Mouse (Mus musculus) left cerebral cortex, postnatal 36 days (tissue): ENCODE measurements around the gene Pnpla1. TPM values are rescaled to one million over a fixed set of nuclear protein-coding genes. Genes with fewer than 3 reads are reported as not detected.

ENCODE experiments used
- DNase-seq, 2 experiments: peaks; one replicate each; pipeline ENCODE4 v3.0.0; 2021 to 2022; ENCODE audit warnings: low spot score in 2 of 2, mixed read lengths in 1 of 2
- intact Hi-C: fragments of 180-260 bp; cut with DNase I; formaldehyde crosslinking; loops from one replicate; pipeline ENCODE4 v1.15.1; 2025
- total RNA-seq, 2 experiments: library from RNA; stranded (reverse); gene quantifications; 2 replicates each; pipeline ENCODE4 v1.2.3; 2021

Gene Pnpla1
- total RNA-seq, 2 experiments from 2014 or later: 0.66 to 1.4 TPM

DNA sequence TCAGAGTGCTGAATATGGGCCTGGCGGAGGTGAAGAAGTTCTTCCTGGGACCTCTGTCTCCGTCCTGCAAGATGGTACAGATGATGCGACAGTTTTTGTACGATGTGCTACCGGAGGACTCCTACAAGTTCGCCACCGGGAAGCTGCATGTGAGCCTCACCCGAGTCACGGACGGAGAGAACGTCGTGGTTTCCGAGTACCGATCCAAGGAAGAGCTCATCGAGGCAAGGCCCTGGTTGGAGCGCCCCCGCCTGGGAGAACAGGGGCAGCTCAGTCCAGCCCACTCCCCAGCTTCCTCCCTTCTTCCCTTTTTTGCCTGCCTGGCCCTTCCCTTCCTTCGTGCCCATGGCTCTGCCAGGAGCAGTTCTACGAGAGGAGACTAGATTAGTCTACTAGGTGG, 18.6 kb downstream of the Pnpla1 start:
- intact Hi-C loops: loop anchor here (5.0 kb wide), 1 partner anchor 50 kb away; no protein-coding TSS in a partner anchor
- peak; percentile 25 to 48 for DNase-seq

DNA sequence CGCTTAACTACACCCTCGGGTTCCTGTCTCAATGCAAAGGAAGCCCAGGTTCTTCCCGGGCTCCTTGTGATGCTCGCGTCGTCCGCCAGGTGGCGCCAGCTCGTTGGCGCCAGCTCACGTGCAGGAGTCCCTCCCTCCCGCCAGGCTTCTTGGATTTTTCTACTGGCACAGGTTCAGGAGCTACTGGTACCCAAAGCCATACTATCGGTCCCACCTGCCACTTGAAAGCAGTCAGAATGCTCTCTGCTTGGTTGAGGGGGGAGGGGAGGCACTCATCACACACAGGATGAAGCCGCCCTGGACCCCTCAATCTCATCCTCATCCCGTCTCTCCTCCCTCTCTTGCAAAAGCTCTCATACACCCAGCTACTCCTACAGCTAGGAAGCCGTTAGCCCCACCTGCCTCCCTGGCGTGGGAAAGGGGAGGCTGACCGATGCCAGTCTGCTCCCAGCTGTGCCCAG, 21.8 kb downstream of the Pnpla1 start:
- intact Hi-C loops: loop anchor here (2.0 to 5.0 kb wide), 2 partner anchors 47 to 53 kb away; no protein-coding TSS in a partner anchor
- peak; percentile 66 to 71 for DNase-seq

GRCm38 (mm10) chr17:28882316-28882715, 24.1 kb downstream of the Pnpla1 start:
- no peak for DNase-seq
- intact Hi-C loops: no loop called here

DNA sequence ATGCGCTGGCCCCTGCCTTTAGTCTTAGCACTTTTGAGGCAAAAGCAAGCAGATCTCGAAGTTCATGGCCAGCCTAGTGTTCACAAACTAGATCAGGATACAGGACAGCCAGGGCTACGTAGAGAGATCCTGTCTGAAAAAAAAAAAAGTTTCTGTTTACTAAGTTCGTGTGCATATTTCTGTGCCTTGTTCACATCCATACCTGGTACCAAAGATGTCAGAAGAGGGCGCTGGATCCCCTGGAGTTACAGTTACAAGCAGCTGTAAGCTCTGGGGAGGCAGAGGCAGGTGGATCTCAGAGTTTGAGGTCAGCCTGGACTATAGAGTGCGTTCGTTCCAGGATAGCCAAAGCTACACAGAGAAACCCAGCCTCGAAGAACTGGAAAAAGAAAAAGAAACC, 24.6 kb downstream of the Pnpla1 start:
- DNase-seq: no peak
- intact Hi-C loops: loop anchor here (1.0 kb wide), 1 partner anchor 17 kb away; no protein-coding TSS in a partner anchor

- no peak for DNase-seq
- intact Hi-C loops: loop anchor here (1.0 kb wide), 1 partner anchor 16 kb away; no protein-coding TSS in a partner anchor
These were observed 25.8 kb downstream of the Pnpla1 start for GRCm38 (mm10) chr17:28883941-28884516.

DNA sequence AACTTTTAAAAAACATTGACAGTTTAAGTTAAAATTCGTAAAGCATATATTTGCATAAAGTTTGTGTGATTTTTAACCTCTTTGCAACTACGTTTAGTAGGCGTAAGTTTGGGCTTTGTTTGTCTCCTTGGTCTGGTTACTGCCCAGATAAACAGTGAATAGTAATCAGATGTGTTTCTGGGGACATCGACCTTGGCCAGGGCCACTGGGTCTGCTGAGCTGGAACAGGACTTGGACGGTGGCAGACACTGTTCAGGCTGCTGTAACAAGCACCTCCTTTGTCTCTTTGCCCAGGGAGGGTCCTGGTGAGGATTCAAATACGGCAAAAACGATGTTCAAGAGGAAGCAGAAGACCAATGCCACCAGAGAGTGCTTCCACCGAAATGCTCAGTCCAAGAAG, 27.0 kb downstream of the Pnpla1 start:
- intact Hi-C loops: no loop called here
- DNase-seq: no peak

- intact Hi-C loops: no loop called here
- DNase-seq: no peak
These were observed 28.1 kb downstream of the Pnpla1 start for GRCm38 (mm10) chr17:28886266-28886665.

- no peak for DNase-seq
- intact Hi-C loops: no loop called here
These were observed 36.0 kb downstream of the Pnpla1 start for GRCm38 (mm10) chr17:28894050-28894767.

DNA sequence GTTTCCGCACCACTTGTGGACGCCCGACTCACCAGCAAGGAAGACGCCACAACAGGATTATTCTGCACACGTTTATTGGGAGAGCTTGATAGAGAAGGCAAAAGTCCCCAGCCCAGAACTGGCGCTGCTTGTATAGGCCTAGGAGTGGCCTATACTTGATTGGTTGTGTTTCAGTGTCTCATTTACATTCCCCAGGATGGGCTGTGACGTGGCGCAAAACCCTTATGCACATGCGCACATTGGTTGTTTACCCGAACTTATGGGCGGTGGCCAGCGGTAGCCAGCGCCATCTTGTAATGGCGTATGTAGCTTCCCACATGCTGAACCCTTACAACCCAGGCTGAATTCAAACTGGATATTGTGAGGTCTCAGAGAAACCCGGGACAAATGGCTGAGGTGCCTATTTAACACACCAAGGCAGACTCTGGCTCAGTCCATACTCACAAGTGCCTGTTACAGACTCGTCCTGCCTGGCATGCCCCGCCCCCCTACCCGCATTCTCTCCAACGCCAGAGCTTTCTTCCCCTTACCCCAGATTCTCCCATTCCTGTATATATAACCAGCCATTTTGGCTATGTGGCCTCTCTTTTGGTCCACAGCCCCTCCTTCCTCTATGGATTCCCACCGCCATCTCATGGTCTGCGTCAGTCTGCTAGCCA, 37.1 kb downstream of the Pnpla1 start:
- intact Hi-C loops: no loop called here

DNA sequence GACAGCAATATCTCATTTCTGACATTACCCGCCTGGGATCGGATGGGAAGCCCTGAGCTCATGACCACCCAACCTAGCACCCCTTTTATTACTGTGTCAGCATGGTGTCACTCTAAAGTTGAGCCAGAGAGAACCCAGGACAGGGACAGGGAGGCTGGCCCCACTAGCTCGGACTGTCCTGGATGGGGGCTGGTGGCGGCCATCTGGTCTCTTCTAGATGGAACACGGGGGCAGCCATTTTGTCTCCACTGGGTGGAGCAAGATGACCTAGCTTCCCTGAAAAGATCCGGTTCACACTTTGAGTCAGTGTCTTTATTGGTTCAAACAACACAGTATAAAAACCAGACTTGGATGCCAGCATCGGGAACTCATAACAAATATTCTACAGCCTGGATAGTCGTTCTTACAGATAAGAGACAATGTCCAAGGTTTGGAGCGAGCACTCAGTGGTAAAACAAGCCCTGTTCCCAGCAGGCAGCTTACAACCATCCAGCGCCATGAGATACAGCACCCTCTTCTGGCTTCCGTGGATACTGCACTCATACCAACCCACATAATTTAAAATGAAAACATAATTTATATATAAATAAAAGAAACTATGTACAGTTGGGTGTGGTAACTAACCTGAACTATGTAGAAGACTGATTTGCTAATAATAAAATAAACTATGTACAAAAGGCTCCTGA, 38.0 kb downstream of the Pnpla1 start:
- intact Hi-C loops: no loop called here
- DNase-seq: no peak

More for the DNA sequence above, 37.1 kb downstream of the Pnpla1 start:
- DNase-seq: no peak

DNA sequence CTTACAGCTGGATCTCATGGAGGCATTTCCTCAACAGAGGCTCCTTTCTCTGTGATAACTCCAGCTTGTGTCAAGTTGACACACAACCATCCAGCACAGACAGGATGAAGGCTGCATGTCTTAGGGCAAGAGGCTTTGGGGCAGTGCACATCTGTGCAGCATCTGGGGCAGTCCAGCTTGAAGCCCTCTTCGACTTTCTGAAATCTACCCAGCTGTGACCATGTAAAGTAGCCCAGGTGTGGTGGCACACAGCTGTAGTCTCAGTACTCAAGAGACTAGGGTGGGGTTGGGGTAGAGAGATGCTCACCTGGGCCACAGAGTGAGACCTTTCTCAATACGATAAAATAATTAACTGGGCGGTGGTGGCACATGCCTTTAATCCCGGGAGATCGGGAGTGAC, 39.6 kb downstream of the Pnpla1 start:
- intact Hi-C loops: no loop called here
- DNase-seq: no peak

DNA sequence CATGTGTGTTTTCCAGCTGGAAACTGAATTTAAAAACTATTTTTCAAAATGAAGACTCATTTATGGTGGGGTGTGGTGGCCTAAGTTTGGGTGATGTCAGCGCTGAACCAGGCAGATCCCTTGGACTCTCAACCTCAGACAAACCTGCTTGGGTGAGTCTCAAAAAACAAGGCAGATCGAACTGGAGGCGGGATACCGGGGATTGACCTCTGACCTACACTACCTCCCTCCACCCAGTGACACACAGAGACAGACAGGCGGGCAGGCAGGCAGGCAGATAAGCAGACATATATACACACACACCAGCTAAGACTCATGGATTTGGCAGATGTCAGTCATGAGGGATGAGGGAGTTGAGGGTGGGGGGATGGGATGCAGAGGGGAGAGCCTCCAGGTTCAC, 40.0 kb downstream of the Pnpla1 start:
- no peak for DNase-seq
- intact Hi-C loops: no loop called here

DNA sequence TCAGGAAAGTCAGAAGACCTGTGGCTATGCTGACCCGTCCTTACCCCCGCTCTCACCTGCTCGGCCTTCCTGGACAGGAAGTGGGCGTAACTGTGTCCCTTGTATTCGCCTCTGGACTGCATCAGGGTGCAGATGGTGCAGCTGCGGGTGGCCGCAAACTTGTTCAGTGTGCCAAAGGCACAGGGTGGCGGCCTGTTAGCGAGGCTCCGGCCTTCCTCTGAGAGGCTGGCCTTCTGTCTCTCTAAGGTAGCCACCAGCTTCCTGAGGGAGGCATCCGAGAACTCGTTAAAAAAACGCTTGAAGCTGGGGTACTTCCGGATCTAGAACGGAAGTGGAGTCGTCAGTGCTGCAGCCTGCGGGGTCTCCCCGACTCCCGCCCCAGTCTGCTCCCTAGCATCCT, 41.2 kb downstream of the Pnpla1 start:
- no peak for DNase-seq
- intact Hi-C loops: no loop called here

DNA sequence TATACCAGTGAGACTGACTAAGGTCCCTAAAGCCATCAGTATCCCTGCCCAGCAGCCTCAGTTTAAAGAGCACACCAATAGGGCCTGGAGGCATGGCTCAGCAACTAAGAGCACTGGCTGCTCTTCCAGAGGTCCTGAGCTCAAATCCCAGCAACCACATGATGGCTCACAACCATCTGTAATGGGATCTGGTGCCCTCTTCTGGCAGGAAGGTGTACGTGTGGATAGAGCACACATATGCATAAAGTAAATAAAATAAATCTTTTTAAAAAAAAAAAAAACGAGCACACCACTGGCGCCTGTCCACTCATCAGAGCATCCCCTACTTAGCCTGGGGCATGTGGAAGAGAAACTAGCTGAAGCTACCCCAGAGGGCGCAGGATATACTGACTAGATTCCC, 43.3 kb downstream of the Pnpla1 start:
- DNase-seq: no peak
- intact Hi-C loops: no loop called here

DNA sequence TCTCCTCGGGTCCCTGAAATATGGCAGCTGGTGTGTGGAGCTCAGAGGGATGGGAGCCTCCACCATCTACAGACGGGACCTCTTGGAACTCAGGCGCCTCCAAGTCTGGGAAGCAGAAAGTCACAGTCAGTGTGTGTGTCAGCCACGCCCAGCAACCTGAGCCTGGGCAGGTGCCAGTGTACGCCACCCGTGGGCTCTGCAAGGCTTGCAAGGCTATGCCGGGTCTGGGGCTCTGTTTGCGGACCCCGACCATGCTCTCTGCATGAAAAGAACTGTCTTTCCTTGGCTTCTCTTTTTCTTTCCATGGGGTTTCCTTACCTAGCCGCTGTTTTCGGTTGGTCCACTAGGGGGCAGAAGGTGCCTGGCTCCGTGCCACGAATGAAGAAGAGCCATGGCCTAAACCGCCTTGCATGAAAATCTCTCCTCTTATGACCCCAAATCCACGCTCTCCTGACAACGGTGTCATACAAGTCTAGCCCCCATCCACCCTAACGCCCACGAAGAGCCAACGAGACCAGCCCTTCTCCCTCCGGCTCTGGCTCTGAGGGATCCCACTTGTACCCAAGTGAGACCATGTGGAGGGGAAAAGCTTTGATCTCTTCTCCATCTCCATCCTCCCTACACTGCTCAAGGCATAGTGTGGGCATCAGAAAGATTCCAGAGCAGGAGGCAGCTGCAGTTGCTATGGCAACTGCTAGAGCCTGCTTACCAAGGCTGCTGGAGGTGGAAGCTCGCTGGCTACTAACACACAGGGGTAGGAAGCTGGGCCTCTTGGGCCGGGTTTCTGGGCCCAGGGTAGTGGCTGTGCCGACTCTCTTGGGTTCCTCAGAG, 46.5 kb downstream of the Pnpla1 start:
- intact Hi-C loops: loop anchor here (1.0 to 2.0 kb wide), 2 partner anchors 22 to 78 kb away; no protein-coding TSS in a partner anchor
- DNase-seq: peak; percentile 68 to 73

DNA sequence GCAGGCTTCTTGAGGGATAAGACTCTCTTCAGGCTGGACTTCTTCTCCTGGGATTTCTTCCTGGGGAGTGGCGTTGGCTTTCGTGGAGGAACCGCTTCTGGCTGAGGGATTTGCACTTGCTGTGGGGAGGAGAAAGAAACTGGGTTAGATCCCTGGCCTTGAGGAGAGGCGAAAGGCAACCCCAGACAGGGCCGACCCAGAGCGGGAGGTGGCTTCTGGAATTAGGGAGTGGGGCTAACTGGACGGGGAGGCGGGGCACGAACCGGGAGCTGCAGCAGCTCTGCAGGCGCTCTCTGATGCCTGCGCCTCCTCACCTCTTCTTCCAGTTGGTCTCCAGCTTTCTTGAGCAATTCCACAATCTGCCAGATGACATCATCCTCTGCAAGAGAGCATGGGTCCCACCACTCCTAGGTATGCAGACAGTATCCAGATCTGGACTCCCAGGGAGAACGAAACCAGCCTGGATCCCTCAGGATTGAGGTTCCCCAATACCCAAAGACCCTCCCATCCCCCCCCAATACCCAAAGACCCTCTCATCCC, 47.2 kb downstream of the Pnpla1 start:
- DNase-seq: no peak
- intact Hi-C loops: loop anchor here (2.0 kb wide), 1 partner anchor 79 kb away; no protein-coding TSS in a partner anchor

GRCm38 (mm10) chr17:28907959-28908358, 49.7 kb downstream of the Pnpla1 start:
- intact Hi-C loops: no loop called here
- DNase-seq: peak; percentile 60

DNA sequence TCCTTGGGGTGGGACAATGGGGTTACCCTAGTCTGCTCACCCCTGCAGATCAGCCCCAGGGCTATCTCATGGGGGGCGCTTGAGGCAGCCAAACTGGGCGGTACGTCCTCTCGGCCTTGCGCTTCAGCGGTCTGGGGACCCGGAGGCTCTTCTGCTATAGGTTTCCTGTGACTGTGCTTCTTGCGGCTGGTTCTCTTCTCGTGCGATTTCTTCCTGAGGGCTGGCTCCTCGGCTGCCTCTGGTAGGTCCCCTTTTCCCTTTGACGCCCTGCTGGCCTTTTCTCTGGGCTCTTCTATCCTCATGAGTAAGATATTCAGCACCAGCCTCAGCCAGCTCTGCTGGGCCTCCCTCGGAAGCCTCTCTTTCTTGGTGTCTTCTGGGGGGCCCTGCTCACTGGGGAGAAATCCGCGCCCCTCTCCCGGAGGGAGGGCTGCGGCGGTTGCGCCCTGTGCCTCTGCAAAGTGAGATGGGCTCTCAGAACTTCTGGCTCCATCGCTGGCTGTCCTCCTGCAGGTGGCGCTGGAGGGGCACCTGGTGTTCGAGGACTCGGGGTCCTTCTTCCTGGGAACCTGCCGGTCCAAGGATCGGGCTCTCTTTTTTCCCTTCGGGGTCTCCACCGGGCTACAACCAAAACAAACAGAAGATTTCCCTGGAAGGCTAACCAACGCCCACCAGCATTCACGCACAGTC, 51.2 kb downstream of the Pnpla1 start:
- intact Hi-C loops: no loop called here

More for the DNA sequence above, 51.2 kb downstream of the Pnpla1 start:
- peak; percentile 24 to 41 for DNase-seq
